Mouse (Mus musculus) olfactory bulb, adult 2 months (tissue): Measurements from ENCODE around the gene Pim1.

Experiments used
- CTCF ChIP-seq: fragments of 200-500 bp; IDR thresholded peaks from 2 replicates; pipeline ENCODE4 v1.5.1; 2012; ENCODE audit warnings: low read depth, mild to moderate bottlenecking, low read length, moderate library complexity; ENCODE audit not compliant: insufficient read depth
- POLR2A ChIP-seq: fragments of 200-500 bp; IDR thresholded peaks from 2 replicates; pipeline ENCODE4 v1.6.1; 2012; ENCODE audit warnings: mild to moderate bottlenecking, low read depth, low read length, moderate library complexity; ENCODE audit not compliant: insufficient read depth

- TF ChIP-seq CTCF: no peak
- TF ChIP-seq POLR2A: no peak
Measured at GRCm38 (mm10) chr17:29455411-29456120, 35.0 kb upstream of the Pim1 start.
